Mouse (Mus musculus): ENCODE results near the gene Capn5. TPM values are rescaled to one million over a fixed set of nuclear protein-coding genes. Genes with fewer than 3 reads are reported as not detected.

Gene Capn5
- total and polyA plus RNA-seq, 3 experiments: 0.04 to 0.54 TPM; not detected in 1

GRCm38 (mm10) chr7:98148721-98149407, 29.2 kb downstream of the Capn5 start:
- TF ChIP-seq MYC (IDR thresholded peaks at IDR 0.05; ENCODE audit: low read depth, low read length): no peak
- TF ChIP-seq CHD1 (IDR thresholded peaks at IDR 0.05; ENCODE audit: low read depth, low read length): no peak
- no peak for TF ChIP-seq USF2 (IDR thresholded peaks at IDR 0.05; ENCODE audit: borderline replicate concordance in 1 of 2, insufficient read depth in 1 of 2, low read depth in 1 of 2, low read length in 2 of 2)
- TF ChIP-seq HCFC1 (IDR thresholded peaks at IDR 0.05; ENCODE audit: low read depth, low read length): no peak
- no peak for TF ChIP-seq MAZ (IDR thresholded peaks at IDR 0.05; ENCODE audit: low read depth, low read length)
- no peak for TF ChIP-seq POLR2A (IDR thresholded peaks at IDR 0.05; ENCODE audit: control insufficient read depth in 1 of 2, insufficient read depth in 1 of 2, low read depth in 1 of 2, low read length in 2 of 2, poor library complexity in 1 of 2)
- no peak for TF ChIP-seq MEF2A (IDR thresholded peaks at IDR 0.05; ENCODE audit: extremely low read depth, insufficient replicate concordance, low read depth, low read length, poor library complexity, severe bottlenecking)
- no peak for TF ChIP-seq EP300 (IDR thresholded peaks at IDR 0.05; ENCODE audit: low read depth in 1 of 2, low read length in 2 of 2)
- no peak for TF ChIP-seq BHLHE40 (IDR thresholded peaks at IDR 0.05; ENCODE audit: borderline replicate concordance, low read depth, low read length)
- no peak for TF ChIP-seq RAD21 (IDR thresholded peaks at IDR 0.05; ENCODE audit: low read depth, low read length)
- TF ChIP-seq TBP (IDR thresholded peaks at IDR 0.05; ENCODE audit: low read depth, low read length): no peak
- TF ChIP-seq ZC3H11A (IDR thresholded peaks at IDR 0.05; ENCODE audit: low read depth, low read length): no peak
- TF ChIP-seq GATA1 (IDR thresholded peaks at IDR 0.05; ENCODE audit: low read depth, low read length): no peak
- TF ChIP-seq MXI1 (IDR thresholded peaks at IDR 0.05; ENCODE audit: low read depth, low read length): no peak
- no peak for TF ChIP-seq SMC3 (IDR thresholded peaks at IDR 0.05; ENCODE audit: low read depth, low read length)
- TF ChIP-seq POLR2AphosphoS2 (IDR thresholded peaks at IDR 0.05; ENCODE audit: low read length): no peak
- TF ChIP-seq JUND (IDR thresholded peaks at IDR 0.05; ENCODE audit: low read depth, low read length): no peak
- TF ChIP-seq TCF12 (IDR thresholded peaks at IDR 0.05; ENCODE audit: low read depth, low read length): no peak
- Histone ChIP-seq H3K9me3 (replicated peaks; ENCODE audit: insufficient read depth, low read length) (no peaks in the 10 kb centered on the region), H3K36me3 (ENCODE audit: control insufficient read depth in 1 of 2, insufficient read depth in 2 of 2, low read length in 2 of 2) (no peaks in the 10 kb centered on the region), H3K4me1 (ENCODE audit: control insufficient read depth in 1 of 2, insufficient read depth in 2 of 2, low read length in 2 of 2) (no peaks in the 10 kb centered on the region), H3K4me3 (ENCODE audit: control insufficient read depth in 1 of 2, insufficient read depth in 1 of 2, low read depth in 2 of 2, low read length in 2 of 2) (no peak overlapping the region), H3K79me2 (ENCODE audit: control insufficient read depth, insufficient read depth, low read length, poor library complexity) (no peaks in the 10 kb centered on the region), H3K27me3 (ENCODE audit: control insufficient read depth in 1 of 2, insufficient read depth in 2 of 2, low read length in 2 of 2) (no peaks in the 10 kb centered on the region), H3K9ac (ENCODE audit: control insufficient read depth, low read depth, low read length, poor library complexity, severe bottlenecking) (no peak overlapping the region), H3K27ac (ENCODE audit: control insufficient read depth, low read depth, low read length) (no peak overlapping the region)
- peak; percentile 24 for DNase-seq (ENCODE audit: low read depth, low spot score)

- TF ChIP-seq ZKSCAN1 (IDR thresholded peaks at IDR 0.05; ENCODE audit: low read depth, low read length) (no peak), RCOR1 (IDR thresholded peaks at IDR 0.05; ENCODE audit: low read depth, low read length) (no peak), MAZ (IDR thresholded peaks at IDR 0.05; ENCODE audit: low read depth, low read length) (no peak), USF1 (IDR thresholded peaks at IDR 0.05; ENCODE audit: low read depth, low read length) (no peak), SMC3 (IDR thresholded peaks at IDR 0.05; ENCODE audit: low read depth, low read length) (no peak), MAX (IDR thresholded peaks at IDR 0.05; ENCODE audit: low read length) (no peak), GATA1 (IDR thresholded peaks at IDR 0.05; ENCODE audit: low read depth, low read length) (no peak)
- no peaks in the 10 kb centered on the region for H3K4me1 ChIP-seq (ENCODE audit: control insufficient read depth in 1 of 2, insufficient read depth in 2 of 2, low read length in 2 of 2)
- no peaks in the 10 kb centered on the region for H3K9me3 ChIP-seq (replicated peaks; ENCODE audit: insufficient read depth, low read length)
- no peak overlapping the region for H3K4me3 ChIP-seq (ENCODE audit: control insufficient read depth in 1 of 2, insufficient read depth in 1 of 2, low read depth in 2 of 2, low read length in 2 of 2)
- DNase-seq (ENCODE audit: low read depth, low spot score): no peak
- no peak overlapping the region for H3K27ac ChIP-seq (ENCODE audit: control insufficient read depth, low read depth, low read length)
- H3K36me3 ChIP-seq (ENCODE audit: control insufficient read depth in 1 of 2, insufficient read depth in 2 of 2, low read length in 2 of 2): no peaks in the 10 kb centered on the region
- no peaks in the 10 kb centered on the region for H3K79me2 ChIP-seq (ENCODE audit: control insufficient read depth, insufficient read depth, low read length, poor library complexity)
- H3K27me3 ChIP-seq (ENCODE audit: control insufficient read depth in 1 of 2, insufficient read depth in 2 of 2, low read length in 2 of 2): no peaks in the 10 kb centered on the region
- no peak overlapping the region for H3K9ac ChIP-seq (ENCODE audit: control insufficient read depth, low read depth, low read length, poor library complexity, severe bottlenecking)
Measured at GRCm38 (mm10) chr7:98147766-98148165, 30.3 kb downstream of the Capn5 start.

Measured in MEL (cell line).